Mouse (Mus musculus): ENCODE measurements around the gene Gm49673.
"Not testable (repeated sequence)": the region's sequence is repeated elsewhere in the genome, so short reads cannot be mapped to it uniquely, and the experiment has no call there.

The Gm49673 gene

DNA sequence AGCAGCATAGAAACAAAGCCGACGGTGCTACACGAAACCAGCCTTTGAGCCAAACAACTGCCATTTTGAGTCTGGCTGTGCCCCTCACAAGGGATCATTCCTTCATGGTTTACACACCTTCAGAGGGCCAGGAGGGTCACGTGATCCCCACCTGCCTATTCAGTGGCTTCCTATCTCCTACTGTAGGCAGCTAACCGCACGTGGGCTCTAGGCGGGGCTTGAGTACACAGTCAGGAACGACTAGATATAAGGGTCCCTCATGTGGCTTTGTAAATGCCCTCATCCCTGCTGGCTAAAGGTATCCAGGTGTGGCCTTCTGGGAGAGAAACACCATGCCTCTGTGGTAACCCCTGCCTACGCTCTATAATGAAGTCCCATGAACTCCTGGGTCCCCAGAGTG lies 18.0 kb downstream of the Gm49673 start:
- not testable (repeated sequence) for DNase-seq

DNA sequence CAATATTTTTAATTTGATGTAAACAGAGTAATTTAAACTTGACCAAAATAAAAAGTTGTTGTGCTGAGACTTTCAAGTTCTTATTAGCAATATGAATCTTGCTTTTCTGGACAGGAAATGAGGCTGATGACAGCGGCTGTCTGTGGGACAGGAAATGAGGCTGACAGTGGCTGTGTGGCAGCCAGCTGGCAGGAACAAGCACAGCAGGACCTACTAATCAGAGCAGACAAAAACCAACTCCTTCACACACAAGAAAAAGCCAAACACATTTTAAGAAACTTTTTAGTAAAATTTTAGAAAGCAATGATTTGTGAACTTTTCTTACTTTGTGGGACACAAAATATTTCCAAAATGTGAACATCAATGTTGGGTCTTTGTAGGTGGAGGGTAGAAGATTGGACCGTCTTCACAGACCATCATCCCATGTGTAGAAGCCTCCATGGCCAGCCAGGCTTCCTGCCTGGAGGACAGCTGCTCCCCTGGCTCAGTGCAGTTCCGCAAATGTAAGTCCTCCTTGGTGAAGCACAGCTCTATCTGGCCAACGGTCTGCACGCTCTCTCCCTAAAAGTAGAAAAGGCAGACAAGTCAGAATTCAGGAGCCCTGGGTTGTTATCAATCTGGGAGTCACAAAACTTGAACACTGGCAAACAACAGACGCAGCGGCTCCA lies 19.1 kb downstream of the Gm49673 start:
- not testable (repeated sequence) for DNase-seq

DNA sequence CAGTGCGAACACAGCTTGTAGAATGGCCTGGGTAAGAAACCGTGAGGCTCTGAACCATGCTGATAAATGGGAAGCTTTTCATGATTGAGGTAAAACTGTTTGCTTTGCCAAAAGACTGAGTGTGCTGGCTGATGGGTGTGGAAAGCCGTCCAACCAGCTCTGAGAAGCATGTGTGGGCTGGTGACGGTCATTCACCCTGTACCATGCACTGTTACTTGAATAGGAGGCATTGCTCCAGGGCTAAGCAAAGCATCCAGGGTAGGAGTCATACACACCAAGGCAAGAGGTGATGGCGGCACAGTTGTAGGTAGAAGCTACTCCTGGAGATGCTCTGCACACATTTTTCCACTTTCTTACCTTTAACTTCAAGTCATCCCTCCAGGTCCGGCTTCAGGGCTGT lies 23.0 kb downstream of the Gm49673 start:
- not testable (repeated sequence) for DNase-seq

DNA sequence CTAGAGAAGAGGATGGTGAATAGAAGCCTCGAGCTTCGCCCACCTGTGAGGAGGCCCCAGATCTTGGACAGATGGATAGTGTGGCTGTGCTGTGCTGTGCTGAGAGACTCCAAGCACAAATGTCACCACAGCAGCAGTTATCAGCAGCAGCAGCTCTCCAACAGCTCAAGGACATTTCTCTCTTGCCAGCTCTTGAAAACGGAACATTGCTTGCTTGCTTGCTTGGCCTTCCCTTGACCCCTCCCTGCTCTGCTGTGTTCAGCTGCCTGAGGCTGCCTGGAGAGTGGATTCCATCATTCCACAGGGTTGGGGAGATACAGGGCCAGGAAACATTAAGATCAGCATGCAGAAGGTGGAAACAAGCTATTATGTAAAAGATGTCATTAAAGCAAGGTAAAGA lies 24.6 kb downstream of the Gm49673 start:
- not testable (repeated sequence) for DNase-seq

DNA sequence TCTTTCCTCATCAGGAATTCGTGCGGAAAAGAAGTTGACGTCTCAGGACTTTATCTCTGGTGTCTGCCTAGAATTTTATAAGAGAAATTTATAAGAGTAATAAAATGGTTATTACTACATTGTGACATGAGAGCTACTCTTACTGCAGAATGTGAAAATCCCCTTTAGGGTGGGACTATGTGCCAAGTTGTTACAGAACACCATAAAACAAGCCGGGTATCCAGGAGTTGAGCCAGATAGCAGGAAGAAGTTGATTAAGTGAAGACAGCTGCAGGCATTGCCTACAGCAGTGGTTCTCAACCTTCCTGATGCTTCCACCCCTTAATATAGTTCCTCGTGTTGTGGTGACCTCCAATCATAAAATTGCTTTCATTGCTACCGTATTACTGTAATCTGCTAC lies 30.7 kb downstream of the Gm49673 start:
- not testable (repeated sequence) for DNase-seq

DNA sequence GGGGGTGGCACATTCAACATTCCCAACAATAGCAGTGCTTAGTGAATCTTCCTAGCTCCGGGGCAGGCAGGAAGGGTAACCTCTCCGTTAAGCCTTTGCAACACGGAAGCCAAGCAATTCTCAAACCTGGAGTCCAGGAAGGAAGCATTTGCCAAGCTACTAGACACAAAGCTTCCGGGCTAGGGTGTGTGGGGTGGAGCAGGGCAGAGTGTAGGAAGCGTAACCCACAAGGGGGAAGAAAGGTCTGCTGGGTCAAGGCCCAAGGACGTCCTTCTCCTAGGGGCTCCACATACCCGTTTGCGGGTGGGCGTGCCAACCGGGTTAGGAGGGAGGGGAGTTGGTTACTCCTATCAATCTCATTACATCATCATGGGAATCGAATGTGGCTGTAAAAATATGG lies 31.2 kb downstream of the Gm49673 start:
- not testable (repeated sequence) for DNase-seq

DNA sequence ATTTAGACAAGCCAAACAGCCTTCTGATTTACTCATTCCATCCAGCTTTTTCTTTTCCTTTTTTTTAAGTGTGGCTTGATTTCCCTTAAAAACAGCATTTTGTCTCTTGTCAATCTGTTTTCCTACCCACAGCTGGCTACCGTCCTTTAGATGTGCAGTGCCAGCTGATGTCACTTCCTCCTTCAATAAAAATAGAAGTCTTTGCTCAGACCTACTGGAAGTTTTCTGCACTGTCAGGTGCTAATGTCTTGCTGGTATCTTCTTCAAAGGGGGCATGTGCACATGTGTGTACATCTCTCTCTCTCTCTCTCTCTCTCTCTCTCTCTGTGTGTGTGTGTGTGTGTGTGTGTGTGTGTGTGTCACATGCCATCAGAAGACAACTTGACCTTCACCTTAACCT lies 35.4 kb downstream of the Gm49673 start:
- not testable (repeated sequence) for DNase-seq

DNA sequence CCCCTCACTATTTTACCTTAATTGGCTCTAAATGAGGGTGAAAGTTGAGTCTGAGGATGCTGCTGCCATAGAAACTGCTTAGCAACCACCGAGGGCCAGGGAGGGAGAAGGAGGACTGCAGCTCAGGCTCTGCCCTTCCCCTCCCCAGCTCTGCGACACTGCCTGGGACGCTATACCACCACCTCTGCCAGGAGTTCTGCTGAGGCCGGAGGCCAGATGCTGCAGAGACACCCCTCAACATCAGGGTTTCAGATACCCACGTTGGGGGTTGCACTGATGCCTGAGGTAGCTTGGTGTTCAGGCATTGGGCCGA lies 46.3 kb downstream of the Gm49673 start:
- DNase-seq: not testable (repeated sequence)

DNA sequence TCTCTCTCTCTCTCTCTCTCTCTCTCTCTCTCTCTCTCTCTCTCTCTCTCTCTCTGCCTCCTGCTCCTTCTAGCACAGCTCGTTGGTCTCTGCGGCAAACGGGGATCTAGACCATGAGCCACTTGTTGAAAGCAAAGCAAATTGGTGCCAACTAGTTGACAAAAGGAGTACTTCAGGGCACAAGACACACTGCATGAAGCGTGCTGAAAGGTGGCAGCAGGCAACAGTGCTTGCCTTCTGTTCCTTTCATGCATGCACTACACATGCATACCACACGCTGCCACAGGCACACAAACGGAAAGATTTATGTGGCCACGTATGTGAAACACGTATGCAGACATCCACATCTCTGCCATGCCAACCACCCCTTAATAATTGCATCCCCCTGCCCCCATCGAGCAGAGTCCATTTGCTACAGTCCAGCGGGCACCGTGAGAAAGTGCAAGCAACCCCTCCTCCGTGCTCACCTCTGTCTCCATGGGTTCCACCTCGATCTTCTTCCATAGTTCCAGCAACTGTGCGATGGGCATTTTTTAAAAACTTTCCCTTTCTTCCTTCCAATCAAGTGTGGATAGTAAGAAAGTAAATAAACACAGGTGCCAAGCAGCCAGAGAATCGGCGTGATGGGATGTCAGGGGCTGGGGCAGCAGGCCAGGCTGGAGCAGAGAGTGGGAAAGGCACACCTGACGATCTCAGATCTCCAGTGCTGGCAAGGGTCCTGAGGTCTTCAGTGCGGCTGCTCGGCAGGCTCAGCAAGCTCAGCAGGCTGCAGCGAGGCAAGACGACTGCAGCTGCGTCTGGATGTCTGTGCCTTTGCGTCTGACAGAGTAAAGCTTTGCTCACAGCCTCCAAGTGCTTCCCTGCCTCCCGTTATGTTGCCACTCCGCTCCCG lies 46.9 kb downstream of the Gm49673 start:
- DNase-seq: not testable (repeated sequence)

DNA sequence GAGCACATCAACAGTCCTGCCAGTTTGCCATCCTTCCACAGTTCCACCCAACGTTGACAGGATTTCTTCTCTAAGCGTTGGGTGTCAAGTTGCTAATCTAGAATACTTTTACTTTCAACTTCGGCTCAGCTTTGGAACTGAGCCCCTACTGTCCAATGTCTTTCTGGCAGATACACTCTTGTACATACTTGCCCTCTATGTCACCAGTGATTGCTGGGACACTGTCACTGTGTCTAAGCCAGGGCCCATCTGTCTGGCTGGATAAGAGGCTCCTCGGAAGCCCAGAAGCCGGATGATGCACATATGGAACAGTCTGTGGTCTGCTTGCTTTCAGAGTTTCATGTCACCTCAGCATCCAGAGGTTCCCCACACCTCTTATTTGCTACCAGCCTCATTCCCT lies 51.4 kb downstream of the Gm49673 start:
- DNase-seq: not testable (repeated sequence)

DNA sequence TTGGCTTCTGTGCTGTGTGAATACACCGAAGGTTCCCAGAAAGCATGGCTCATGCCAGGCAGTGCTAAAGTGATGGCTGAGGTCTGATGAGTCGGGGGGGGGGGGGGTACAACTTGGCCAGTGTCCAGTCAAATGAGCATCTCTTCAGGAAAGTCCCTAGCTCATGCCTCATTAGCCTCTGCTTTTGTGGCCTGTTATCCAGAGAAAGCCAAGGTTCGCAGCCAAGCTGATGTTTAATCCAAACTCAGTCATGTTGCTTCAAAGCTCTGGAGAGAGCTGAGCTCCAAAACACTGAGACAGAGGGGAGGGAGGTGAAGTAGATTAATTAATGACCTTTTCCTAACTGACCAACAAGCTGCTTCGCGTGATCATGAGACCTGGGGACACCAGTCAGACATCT lies 51.9 kb downstream of the Gm49673 start:
- DNase-seq: not testable (repeated sequence)

DNA sequence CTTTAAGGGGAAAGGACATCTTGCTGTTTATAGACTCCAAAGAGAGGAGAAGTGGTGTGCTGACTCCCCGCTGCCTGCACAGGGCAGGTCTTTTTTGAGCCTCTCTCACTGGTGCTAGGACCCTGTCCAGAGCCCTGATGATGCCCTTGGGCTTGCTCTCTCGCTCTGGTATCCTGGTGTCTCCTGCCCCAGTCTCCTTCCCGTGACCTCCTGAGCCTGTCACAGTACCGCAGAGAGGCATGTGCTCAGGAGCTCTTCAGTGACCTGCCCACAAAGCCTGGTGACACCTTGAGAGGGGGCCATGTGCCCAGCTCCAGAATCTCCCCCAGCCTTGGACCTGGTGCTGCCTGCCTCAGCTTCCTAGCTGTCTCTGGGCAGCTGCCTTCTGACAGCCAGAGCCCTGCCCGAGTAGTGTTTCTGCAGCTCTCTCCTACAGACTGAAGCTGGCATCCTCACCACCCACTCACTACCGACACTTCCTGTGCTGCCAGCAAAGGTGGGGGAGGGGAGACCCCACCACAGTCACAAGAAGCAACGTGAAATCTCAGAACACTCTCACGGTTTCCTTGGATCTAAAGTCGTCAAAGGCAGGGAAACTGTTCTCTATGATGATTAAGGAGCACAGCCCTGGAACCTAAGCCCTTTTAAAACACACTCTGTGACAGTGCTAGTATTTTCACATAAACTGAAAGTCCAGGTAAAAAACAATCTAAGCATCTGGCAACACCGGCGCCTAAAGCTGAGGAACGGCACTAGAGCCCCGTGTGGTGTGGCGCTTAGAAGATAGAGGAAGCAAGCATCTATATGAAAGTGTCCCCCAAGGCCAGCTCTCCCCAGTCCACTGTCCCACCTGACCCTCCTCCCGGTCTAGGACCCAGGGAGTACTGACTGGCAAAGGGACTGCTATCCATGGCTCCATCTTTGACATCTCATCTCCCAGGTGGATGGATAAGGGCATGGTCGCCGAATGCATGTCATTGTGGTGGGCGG lies 54.8 kb downstream of the Gm49673 start:
- DNase-seq: not testable (repeated sequence)

DNA sequence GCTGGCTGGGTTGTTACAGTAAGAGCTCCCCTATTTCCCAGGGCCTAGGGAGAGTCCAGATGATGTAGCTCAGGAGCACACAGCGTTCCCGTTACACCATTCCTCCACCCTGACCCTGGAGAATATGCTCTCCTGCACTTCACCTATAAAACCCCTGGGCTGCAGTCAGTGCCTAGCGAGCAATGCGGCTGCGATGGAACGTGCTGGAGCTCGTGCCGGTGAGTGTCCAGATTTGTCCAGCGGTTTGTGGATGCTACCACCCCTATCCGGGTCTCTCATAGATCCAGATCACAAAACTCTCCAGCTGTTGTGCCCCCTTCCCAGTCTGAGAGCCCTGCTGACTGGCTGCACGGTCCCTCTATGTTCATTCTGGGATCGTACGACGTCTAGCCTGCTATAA lies 56.3 kb downstream of the Gm49673 start:
- DNase-seq: not testable (repeated sequence)

DNA sequence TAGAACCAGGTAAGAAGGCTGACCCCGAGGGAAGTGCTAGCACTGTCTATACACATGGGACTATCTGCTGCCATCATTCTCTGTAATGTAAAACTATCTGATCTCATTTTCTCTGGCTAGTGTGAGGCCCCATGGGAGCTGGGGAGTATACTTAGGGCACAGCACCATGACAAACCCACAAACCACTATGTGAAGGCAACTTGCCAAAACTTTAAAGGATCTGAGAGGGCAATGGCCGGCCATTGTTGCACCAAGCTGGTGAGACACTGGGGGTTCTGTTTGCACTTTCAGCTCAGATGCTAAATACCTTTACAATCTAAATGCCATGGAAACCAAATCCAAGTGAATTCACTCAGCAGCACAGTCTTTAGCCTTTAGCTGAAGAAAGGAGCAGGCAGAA lies 77.7 kb downstream of the Gm49673 start:
- DNase-seq: not testable (repeated sequence)

DNA sequence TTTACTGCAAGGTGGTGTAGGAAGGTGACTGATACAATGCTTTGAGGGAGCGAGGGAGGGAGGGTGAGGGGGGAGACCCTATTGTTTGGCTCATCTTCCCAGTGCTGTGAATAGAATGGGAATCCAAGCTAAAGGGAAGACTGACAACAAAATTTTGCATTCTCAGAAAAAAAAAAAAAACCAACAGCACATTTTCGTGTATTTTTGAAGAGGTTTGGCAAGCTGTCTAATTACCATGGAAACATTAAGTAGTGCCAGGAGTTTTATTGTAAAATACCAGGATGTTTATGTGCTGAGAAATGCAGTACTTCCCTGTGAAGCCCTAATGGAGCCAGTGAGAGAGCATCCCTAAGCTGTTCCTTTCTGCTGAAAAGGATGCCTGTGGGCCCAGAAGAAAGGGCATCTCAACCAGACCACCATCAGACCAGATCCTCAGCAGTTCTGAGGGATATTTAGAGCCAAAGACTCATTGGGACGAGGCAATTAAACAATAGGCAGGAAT lies 90.9 kb downstream of the Gm49673 start:
- not testable (repeated sequence) for DNase-seq

DNA sequence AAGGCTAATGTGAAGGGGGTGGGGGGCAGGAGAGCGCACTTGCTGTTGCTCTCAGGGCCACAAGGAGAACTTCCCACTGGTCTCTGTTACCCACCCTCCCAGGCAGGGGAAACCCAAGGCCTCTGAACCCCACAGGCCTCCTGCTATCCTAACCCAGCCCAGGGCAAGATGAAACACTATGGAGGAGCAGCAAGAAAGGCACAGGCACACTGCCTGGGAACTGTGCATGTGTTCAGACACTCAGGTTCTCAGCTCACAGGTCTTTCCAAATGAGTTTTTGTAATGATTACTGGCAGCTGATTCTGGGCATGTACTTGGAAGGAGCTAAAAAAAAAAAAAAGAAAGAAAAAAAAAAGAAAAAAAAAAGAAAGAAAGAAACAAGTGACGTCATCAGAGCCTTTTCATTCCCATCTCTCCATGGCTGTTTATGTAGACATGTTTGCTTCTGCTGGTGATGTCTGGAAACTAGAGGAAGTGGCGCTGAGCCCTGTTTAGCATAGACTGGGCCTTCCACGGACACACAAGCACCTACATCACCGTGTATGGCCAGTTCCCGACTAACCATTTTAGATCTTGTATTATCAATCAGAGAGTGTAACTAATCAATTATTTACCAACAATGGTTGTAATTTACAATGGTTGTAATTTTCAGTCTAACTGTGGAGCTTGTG lies 91.5 kb downstream of the Gm49673 start:
- not testable (repeated sequence) for DNase-seq

DNA sequence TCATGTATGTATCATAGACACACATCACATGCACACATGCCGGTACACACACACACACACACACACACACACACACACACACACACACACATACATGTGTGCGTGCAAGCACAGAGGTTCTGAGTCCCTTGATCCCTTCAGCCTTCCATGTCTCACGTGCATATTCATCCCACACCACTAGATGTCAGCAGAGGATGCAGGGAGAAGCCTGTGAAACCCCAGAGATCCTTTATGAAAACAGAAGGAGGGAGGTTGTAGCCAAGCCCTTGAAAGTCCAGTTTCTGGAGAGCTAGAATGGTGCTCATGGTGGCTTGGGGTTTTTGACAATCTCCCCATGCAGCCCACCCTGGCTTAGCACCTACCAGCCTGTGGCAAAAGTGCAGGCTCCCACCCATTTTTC lies 96.3 kb downstream of the Gm49673 start:
- peak; percentile 48 for DNase-seq

DNA sequence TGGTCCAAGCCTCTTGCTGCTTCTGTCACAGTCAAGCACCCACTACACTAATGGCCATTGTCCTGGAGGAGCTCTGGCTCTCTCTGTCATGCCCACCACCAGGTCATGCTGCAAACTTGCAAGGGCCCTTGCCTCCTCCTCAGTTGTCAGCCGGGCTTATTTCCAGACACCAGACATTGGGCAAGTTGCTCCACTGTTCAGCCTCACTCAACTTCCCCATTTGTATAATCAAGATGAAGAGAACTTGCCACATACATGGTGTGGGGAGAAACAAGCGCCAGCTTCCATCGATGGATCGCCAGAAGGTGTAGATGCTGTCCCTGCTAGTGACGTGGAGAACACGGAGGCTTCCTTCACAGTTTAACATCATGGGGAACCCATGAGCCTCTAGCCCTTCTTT lies 97.4 kb downstream of the Gm49673 start:
- DNase-seq: not testable (repeated sequence)

DNA sequence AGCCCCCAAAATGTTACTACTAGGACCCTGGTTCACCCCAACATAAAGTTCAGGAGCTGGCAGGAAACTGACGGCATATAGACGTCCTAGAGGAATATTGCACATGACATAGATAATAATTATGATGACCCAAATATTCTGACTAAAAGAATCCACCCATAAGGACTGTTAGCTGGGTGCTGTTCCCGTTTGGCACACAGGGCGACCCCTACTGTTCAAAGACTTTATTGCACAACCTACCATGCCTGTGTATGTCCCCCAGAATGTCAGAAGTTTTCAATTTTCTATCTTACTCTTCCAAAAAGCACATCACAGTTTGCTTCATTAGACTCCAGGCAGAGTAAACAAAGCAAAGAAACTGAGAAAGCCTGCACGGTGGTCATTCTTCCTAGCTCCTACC lies 101.4 kb downstream of the Gm49673 start:
- not testable (repeated sequence) for DNase-seq

DNA sequence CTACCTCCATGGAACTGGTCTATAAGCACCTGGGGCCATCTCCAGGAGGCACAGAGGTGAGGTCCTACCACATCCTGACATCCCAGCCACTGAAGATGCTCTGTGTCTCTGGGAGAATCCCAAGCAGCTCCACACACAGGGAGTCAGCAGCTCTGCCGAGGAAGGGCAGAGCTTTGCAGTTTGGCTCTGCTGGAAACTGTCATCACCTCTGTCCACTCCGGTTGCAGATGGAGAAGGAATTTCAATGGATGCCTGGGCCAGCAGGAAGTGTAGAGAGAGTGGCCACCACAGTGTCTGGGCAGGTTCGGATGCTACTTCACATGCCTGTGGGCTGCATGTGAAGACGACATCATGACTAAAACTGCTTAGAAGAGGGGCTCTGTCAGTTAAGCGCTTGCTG lies 106.4 kb downstream of the Gm49673 start:
- DNase-seq: not testable (repeated sequence)

DNA sequence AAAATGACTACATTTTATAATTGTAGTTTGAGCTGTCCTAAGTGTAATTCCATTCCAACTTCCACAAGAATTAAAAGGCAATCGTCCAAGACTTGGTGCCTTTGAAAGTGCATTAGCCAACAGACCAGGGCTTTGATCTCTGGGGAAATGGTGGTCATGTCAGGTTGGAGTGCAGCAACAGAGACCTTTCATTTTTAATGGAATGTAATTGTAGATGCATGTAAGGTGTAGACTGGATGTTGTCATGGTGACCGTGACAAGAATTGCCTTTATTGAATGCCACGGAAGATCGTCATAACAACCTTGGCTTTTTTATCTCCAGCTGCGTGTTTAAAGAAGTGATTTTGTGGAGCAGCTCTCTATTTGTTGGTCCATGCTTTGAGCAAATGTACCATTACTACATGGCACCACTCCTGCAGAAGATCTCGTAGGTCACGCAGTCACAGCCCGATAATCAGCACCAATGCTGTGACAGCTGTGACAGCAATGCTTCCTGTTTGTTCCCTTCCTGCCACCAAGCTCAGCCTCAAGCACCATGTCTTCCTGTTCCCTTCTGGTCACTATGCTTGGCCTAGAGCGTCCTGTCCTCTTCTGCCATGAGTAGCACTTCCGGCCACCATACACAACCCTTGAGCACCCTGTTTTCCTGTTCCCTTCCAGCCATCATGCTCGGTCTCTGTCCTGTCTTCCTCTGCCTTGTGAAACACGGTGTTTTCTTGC lies 107.5 kb downstream of the Gm49673 start:
- not testable (repeated sequence) for DNase-seq
